Comparison of ENCODE assay signal across 9 mouse cellular contexts in genomic region chr1:120258744-120259143, GRCm38 (mm10). TPM values are rescaled to one million over a fixed set of nuclear protein-coding genes. Genes with fewer than 3 reads are reported as not detected.
DNase-seq lines count a peak whose midpoint lies in the region; ATAC-seq and TF ChIP-seq lines count a peak whose summit lies in the region.
"Had no signal": no experiment of that assay in that cellular context is flagged by ENCODE, and none has a peak within 500 bp of the region (broad histone marks: within the 10 kb centered on the region; RNA-seq: fewer than 3 reads in every experiment).

No protein-coding gene starts in this region.

- 37% methylated on average over 9 of the region's 9 CpGs for WGBS in kidney, embryonic 15.5 days
- 47% methylated on average over 9 of the region's 9 CpGs for WGBS in kidney, adult 2 months
- 24% methylated on average over 9 of the region's 9 CpGs for WGBS in limb, embryonic 13.5 days
- WGBS in cerebellum, adult 2 months, result 55% methylated on average over 9 of the region's 9 CpGs

- no peak overlapping the region for H3K9ac ChIP-seq in kidney, embryonic 15.5 days
- no peak overlapping the region for H3K9ac ChIP-seq in limb, embryonic 13.5 days
- H3K9ac ChIP-seq: neural tube, embryonic 13.5 days had no signal

- no peak overlapping the region for H3K27ac ChIP-seq in kidney, embryonic 15.5 days
- H3K27ac ChIP-seq in kidney, adult 2 months (ENCODE audit: insufficient read depth, low read depth, low read length), result no peak overlapping the region
- peak overlapping the region; percentile 38; the same call in 1 of the 2 replicates for H3K27ac ChIP-seq in embryonic fibroblast, embryonic 13.5 days (ENCODE audit: insufficient read depth, low read length)
- peak overlapping the region; percentile 7; the same call in 1 of the 2 replicates for H3K27ac ChIP-seq in limb, embryonic 13.5 days
- no peak overlapping the region for H3K27ac ChIP-seq in cerebellum, adult 2 months (ENCODE audit: insufficient read depth, low read length)
- H3K27ac ChIP-seq: neural tube, embryonic 13.5 days had no signal

- H3K36me3 ChIP-seq in kidney, embryonic 15.5 days, result no peaks in the 10 kb centered on the region
- no peaks in the 10 kb centered on the region for H3K36me3 ChIP-seq in kidney, adult 2 months (ENCODE audit: control insufficient read depth, insufficient read depth, low read length)
- H3K36me3 ChIP-seq in limb, embryonic 13.5 days, result no peaks in the 10 kb centered on the region
- H3K36me3 ChIP-seq: neural tube, embryonic 13.5 days had no signal

- TF ChIP-seq CTCF in kidney, adult 2 months (conservative IDR thresholded peaks at IDR 0.05; ENCODE audit: insufficient read depth, insufficient read length, low read depth, low read length), result no peak
- no peak for TF ChIP-seq CTCF in embryonic fibroblast, embryonic 13.5 days (IDR thresholded peaks at IDR 0.05; ENCODE audit: borderline replicate concordance, insufficient read depth, low read length)
- TF ChIP-seq CTCF in cerebellum, adult 2 months (IDR thresholded peaks at IDR 0.05; ENCODE audit: borderline replicate concordance, insufficient read depth, low read depth, low read length), result no peak

- no peak for TF ChIP-seq POLR2A in kidney, adult 2 months (IDR thresholded peaks at IDR 0.05; ENCODE audit: low read depth, low read length)
- no peak for TF ChIP-seq POLR2A in embryonic fibroblast, embryonic 13.5 days (IDR thresholded peaks at IDR 0.05; ENCODE audit: low read depth, low read length)
- TF ChIP-seq POLR2A in cerebellum, adult 2 months (IDR thresholded peaks at IDR 0.05; ENCODE audit: borderline replicate concordance, insufficient read depth, low read length), result no peak

- H3K4me2 ChIP-seq in kidney, embryonic 15.5 days, result peak overlapping the region; percentile 30; the same call in 1 of the 2 replicates
- H3K4me2 ChIP-seq in limb, embryonic 13.5 days (replicated peaks), result peak overlapping the region; percentile 36
- H3K4me2 ChIP-seq: neural tube, embryonic 13.5 days had no signal

- H3K27me3 ChIP-seq in kidney, embryonic 15.5 days, result no peaks in the 10 kb centered on the region
- no peaks in the 10 kb centered on the region for H3K27me3 ChIP-seq in kidney, adult 2 months (replicated peaks; ENCODE audit: control insufficient read depth, insufficient read depth, low read length)
- H3K27me3 ChIP-seq in limb, embryonic 13.5 days, result 0 out of 2 replicates have a peak, but pooled peaks cover 4% of the 10 kb centered on the region
- H3K27me3 ChIP-seq in cerebellum, adult 2 months (ENCODE audit: control insufficient read depth, insufficient read depth, low read length), result no peaks in the 10 kb centered on the region

- no peaks in the 10 kb centered on the region for H3K9me3 ChIP-seq in kidney, embryonic 15.5 days (replicated peaks)
- no peaks in the 10 kb centered on the region for H3K9me3 ChIP-seq in limb, embryonic 13.5 days
- H3K9me3 ChIP-seq: neural tube, embryonic 13.5 days had no signal

- DNase-seq in kidney, adult 2 months, result no peak
- peak; percentile 54 for DNase-seq in spleen, postnatal 10 days (ENCODE audit: low spot score in 2 of 2)
- no peak for DNase-seq in cerebellum, adult 2 months
- DNase-seq in urinary bladder, postnatal 4 days (ENCODE audit: low spot score in 2 of 2), result no peak
- no peak for DNase-seq in kidney, adult 18-20 months

- H3K4me3 ChIP-seq in kidney, embryonic 15.5 days (replicated peaks), result no peak overlapping the region
- no peak overlapping the region for H3K4me3 ChIP-seq in kidney, adult 2 months (ENCODE audit: insufficient read depth, low read depth, low read length)
- H3K4me3 ChIP-seq in embryonic fibroblast, embryonic 13.5 days (ENCODE audit: insufficient read depth, low read length), result no peak overlapping the region
- H3K4me3 ChIP-seq in limb, embryonic 13.5 days, result no peak overlapping the region
- no peak overlapping the region for H3K4me3 ChIP-seq in cerebellum, adult 2 months (replicated peaks; ENCODE audit: insufficient read depth, low read depth, low read length)
- H3K4me3 ChIP-seq: neural tube, embryonic 13.5 days had no signal

- no peak for ATAC-seq in kidney, embryonic 15.5 days (replicated peaks; ENCODE audit: low FRiP score)
- ATAC-seq in limb, embryonic 13.5 days (ENCODE audit: low FRiP score, low read depth), result no peak

- peaks cover 8% of the 10 kb centered on the region for H3K4me1 ChIP-seq in kidney, embryonic 15.5 days
- H3K4me1 ChIP-seq in kidney, adult 2 months (ENCODE audit: control insufficient read depth, insufficient read depth, low read length), result no peaks in the 10 kb centered on the region; the same call in 1 of the 2 replicates
- H3K4me1 ChIP-seq in embryonic fibroblast, embryonic 13.5 days (ENCODE audit: control insufficient read depth, insufficient read depth, low read length), result peaks cover 7% of the 10 kb centered on the region; the same call in 1 of the 2 replicates
- H3K4me1 ChIP-seq in limb, embryonic 13.5 days, result peaks cover 32% of the 10 kb centered on the region
- no peaks in the 10 kb centered on the region for H3K4me1 ChIP-seq in cerebellum, adult 2 months (ENCODE audit: control insufficient read depth, insufficient read depth, low read length)

RNA-seq across cellular contexts. Expression of gene Steap3, which starts 13.8 kb away (rescaled TPM):
- polyA plus RNA-seq in kidney, embryonic 15.5 days (2015; fragmentation: Nextera tagmentation; extraction: Ambion mirVana), result 3.0 and 3.4 TPM in 2 replicates
- polyA plus RNA-seq in kidney, adult 2 months (2012; rRNA removed), result 25.1 and 47.7 TPM in 2 replicates
- 8.9 and 23.2 TPM in 2 replicates for polyA plus RNA-seq in embryonic fibroblast, embryonic 13.5 days (2011; ENCODE audit: insufficient read length, low read depth, missing spikeins)
- polyA plus RNA-seq in limb, embryonic 13.5 days (2015; fragmentation: Nextera tagmentation; extraction: Ambion mirVana), result 5.1 and 5.6 TPM in 2 replicates
- polyA plus RNA-seq in cerebellum, adult 2 months (2012; rRNA removed), result 3.5 and 3.9 TPM in 2 replicates

Comparison
In these comparisons a context has a peak if more than half of its experiments do, and no peak if none do; other contexts are left out.
1. H3K27ac ChIP-seq: peak in embryonic fibroblast, embryonic 13.5 days (single experiment) and limb, embryonic 13.5 days (single experiment); none in kidney, embryonic 15.5 days (single experiment), kidney, adult 2 months (single experiment) and cerebellum, adult 2 months (single experiment).
2. DNase-seq: peak in spleen, postnatal 10 days (2 of 2); none in kidney, adult 2 months (single experiment), cerebellum, adult 2 months (0 of 2), urinary bladder, postnatal 4 days (0 of 2) and kidney, adult 18-20 months (single experiment).